Mouse (Mus musculus) adrenal gland (tissue): ENCODE data around the gene Ccdc33.

Experiments
- intact Hi-C: fragments of 180-260 bp; cut with DNase I; formaldehyde crosslinking; loops from one replicate; pipeline ENCODE4 v1.15.1; 2025

Ccdc33 gene

DNA sequence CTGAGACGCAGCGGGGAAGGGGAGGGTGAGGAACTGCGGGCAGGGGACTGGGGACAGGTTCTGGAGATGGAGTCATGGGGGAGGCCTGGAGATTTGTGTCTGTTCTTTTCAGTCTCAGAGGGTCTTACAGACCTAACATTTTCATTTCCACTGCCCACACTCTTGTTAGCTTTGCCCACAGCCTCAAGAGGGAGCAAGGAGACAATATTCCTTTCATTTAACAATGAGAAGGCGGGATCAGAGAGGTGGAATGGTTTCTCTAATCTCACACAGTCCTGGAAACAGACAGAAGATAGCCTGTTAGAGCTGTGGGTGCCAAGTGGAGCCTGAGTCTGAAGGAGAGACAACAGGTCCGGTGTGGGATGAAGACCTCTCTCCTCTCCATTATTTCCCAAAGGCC lies 66.7 kb downstream of the Ccdc33 start:
- intact Hi-C loops, result loop anchor here (5.0 kb wide), 1 partner anchor 100 kb away; no protein-coding TSS in a partner anchor

DNA sequence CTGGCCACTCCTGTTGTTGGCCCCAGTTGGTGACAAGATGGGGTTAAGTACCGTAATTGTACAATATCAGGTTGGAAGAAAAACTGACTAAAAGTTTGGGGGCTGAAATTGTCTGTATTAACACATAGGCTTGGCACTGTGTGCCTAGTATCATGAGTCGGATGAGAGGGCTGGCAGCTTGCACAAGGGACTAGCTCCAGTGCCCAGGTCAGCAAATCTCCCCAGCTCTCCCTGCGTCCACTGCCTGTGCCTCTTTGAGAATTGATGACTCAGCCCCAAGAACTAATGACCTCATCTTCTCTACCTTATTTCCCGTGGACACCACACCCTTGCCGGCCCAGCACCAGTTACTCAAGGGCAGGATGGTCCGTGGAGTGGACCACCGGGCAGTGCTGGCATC lies 68.8 kb downstream of the Ccdc33 start:
- intact Hi-C loops, result loop anchor here (5.0 kb wide), 1 partner anchor 102 kb away; no protein-coding TSS in a partner anchor

GRCm38 (mm10) chr9:58049186-58049585 lies 69.4 kb downstream of the Ccdc33 start:
- intact Hi-C loops, result no loop called here

DNA sequence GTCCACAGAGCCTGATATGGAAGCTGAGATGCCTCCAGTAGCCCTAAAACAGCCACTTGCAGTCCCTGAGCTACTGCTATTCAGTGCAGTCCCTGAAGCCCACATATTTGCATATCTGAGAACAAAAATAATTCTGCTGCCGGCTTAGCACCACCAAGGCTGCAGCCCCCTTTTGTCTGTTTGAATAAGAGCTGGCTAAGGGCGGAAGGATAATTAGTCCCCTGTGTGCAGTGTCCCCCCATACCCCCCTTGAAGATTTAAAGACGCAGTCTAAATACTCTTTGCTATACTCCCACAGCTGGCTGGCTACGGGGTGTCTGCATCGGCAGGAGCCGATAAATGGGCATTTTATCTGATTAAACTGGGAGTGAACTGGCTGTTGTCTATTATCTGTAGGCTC lies 70.0 kb downstream of the Ccdc33 start:
- intact Hi-C loops, result no loop called here

DNA sequence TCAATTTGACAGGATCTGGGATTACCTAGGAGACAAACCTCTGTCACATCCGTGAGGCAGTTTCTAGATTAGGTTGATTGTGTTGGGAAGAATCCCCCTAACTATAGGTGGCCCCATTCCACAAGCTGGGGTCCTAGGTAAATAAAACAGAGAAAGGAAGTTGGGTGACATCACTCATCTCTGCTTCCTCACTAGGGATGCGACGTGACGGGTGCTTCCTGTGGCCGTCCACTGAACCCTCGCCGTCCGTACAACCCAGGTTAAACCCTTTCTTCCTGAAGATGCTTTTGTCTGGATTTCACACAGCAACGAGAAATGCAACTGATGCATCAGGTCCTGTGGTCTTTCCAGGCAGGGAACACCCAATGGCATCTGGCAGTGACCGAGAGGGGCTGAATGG lies 71.6 kb downstream of the Ccdc33 start:
- intact Hi-C loops, result no loop called here

DNA sequence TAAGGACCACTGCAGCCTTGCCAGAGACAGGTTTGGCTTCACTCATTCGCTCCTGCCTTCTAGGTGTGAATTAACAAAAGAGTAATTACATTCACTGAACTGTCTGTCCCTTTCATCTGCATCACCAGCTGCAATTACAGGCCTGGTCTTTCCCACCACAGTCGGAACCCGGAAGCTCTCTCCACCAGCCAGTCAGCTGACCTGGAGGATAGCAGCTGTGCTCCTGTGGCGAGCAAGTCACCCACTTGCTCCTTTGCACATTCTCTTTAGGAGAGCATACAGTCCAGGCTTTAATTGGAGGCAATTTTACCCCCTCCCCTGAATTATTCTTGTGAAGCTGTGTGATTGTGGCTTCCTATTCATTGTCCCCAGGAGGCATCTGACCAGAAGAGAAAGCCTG lies 73.0 kb downstream of the Ccdc33 start:
- intact Hi-C loops, result no loop called here

- intact Hi-C loops, result no loop called here
Observed at GRCm38 (mm10) chr9:58044828-58045227, 73.8 kb downstream of the Ccdc33 start.

GRCm38 (mm10) chr9:58043496-58044017 lies 75.1 kb downstream of the Ccdc33 start:
- intact Hi-C loops, result no loop called here

DNA sequence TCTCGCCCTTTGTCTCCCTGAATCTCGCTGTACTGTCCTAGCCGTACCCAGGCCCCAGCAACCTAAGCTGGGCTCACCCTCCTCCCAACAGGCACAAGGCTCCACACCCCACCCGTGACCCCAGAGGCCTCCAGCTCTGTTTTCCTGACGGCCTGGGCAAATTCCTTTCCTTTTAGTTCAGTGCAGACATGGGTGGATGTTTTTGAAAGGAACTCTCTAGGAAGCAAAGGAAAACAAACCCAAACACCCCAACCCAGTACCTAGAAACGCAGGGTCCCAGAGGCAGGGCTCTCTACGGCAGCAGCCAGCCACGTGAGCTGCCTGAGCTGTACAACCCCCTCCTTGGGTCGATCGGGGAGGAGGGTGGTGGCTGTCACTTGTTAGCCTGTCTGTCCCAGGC lies 76.2 kb downstream of the Ccdc33 start:
- intact Hi-C loops, result no loop called here

DNA sequence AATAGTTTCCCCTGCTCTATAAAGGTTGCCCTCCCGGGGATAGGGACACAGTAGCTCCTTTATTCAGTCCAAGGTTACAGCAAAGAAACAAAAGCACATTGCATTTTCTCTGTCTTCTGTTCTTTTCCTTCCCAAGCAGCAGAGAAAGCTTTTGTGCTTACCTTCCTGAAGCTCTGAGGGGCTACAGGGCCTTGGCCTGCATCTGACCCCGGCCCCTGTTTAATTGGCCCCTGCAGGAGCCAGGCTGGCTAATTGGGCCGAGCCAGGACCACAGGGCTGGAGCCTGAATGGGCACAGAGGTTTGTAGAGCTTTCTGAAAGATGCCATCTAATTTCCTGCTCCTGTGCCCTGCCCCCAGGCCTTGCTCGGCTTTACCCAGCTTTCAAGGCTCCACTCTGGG lies 77.6 kb downstream of the Ccdc33 start:
- intact Hi-C loops, result no loop called here

GRCm38 (mm10) chr9:58038500-58039168 lies 80.0 kb downstream of the Ccdc33 start:
- intact Hi-C loops, result loop anchor here (1.0 to 5.0 kb wide), 2 partner anchors 165 to 244 kb away; no protein-coding TSS in a partner anchor

DNA sequence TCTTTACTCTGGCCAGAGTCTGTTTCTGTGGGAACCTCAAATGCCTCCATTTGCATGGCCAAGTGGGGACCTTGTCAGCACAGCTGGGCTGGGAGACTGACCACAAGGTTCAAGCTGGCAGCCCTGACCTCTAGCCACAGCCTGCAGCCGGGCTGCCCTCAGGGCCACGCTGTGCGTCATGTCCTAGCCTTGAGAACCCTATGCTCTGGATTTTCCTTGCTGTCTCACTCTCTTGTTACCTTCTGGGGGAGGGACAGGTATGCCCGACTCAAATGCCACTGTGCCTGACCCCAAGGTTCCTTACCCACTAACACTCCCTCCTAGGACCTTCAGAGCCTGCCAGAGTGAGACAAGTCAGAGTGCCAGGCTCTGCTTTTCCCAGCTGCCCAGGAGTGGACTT lies 81.7 kb downstream of the Ccdc33 start:
- intact Hi-C loops, result loop anchor here (5.0 kb wide), 1 partner anchor 245 kb away; no protein-coding TSS in a partner anchor

- intact Hi-C loops, result loop anchor here (5.0 kb wide), 1 partner anchor 246 kb away; no protein-coding TSS in a partner anchor
Observed at GRCm38 (mm10) chr9:58035951-58036698, 82.5 kb downstream of the Ccdc33 start.

DNA sequence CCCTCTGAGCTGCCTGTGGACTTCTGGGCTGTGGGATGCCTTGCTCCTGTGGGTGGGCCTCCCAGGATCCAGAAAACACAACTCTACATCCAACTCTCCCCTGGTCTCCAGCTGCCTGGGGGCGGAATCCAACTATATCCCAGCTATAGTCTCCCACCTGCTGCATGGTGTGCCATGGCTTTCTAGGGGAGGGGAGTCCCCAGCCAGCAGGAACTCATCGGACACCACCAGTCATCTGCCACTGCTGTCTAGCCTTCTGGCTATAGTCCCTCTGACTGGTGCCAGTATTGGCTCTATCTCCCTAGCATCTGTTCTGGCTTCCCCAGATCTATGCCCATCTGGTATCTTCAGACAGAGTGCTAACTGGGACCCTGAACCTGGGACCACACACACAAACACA lies 83.1 kb downstream of the Ccdc33 start:
- intact Hi-C loops, result loop anchor here (5.0 kb wide), 1 partner anchor 247 kb away; no protein-coding TSS in a partner anchor

DNA sequence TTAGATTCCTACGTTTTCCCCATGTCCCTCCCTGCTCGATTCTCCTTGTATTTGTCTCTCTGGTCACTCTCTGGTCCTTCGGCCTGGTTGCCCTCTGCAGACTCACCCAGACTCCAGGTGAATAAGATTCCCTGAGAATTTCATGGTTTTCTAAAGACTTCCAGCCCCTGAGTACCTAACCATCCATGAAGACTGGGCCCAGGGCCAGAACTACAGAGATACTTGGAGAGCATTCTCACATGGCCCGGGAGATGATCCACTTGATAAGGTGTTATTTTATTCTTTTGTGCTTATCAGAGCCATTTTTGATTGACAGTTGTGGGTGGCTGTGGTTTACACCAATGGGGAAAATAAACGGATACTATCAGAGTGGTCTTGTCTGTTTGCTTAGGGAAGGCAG lies 86.7 kb downstream of the Ccdc33 start:
- intact Hi-C loops, result no loop called here

DNA sequence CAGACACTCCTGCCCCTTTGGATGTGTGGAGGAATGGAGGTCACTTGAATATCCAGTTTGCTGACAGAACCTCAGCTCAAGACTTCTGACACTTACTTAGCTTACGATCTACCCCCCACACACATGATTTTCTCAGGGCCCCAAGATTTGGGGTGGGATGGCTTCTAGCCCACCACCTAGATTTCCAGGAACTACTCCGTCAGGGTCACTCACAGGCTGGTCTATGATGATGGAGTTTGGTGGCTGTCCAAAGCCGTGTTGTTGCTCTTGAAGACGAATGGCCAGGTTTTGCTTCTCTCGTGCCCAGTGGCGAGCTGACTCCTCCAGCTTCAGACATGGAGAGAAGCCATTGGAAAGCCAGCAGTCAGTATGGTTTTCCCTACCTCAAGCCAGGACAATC lies 89.0 kb downstream of the Ccdc33 start:
- intact Hi-C loops, result no loop called here

DNA sequence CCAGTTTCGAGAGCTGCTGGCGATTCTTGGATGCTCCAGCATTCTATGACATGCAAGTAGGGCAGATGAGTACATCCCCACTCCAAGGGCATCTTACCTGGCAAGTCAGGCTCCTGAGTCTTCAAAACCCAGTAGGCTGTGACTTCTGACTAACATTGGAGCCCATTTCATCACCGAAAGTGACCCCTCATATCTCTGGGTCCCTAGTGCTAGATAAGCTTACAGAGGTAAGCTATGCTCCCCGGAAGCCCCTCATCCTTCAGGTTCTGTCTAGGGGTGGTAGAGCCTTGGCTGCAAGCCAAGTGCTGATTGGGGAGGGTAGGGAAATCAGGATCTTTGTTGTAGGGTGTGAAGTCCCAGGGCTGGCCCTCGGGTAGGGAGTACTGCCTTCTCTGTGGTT lies 89.8 kb downstream of the Ccdc33 start:
- intact Hi-C loops, result no loop called here

DNA sequence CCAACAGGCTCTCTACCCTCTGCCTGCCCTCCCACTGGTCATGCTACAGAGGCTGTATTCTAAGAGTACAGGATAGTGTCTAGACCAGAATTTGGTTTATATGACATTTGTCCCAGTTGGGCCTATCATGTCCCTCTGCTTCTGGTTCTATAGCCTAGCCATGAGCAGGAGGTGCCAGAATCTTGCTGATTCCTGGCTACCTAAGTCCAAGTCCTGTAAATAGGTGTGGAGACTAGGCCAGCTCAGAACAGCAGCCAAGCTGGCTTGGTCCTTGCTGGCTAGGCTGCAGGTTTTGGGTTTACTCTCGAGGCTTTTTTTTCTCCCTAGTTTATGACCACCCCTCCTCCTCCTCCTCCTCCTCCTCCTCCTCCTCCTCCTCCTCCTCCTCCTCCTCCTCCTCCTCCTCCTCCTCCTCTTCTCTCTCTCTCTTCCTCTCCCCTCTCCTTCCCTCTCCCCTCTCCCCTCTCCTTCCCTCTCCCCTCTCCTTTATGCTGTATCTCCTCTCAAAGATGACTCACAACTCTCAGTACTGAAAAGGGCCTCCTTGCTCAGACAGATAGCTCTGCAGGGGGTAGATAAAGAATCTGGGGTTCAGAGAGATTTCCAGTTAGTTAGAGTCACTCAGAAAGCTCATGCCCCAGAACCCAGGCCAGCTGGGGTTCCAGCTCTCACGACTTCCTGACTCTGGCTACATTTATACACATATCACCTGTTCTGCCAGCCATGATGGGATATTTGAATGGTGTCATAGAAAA lies 91.0 kb downstream of the Ccdc33 start:
- intact Hi-C loops, result no loop called here

- intact Hi-C loops, result no loop called here
Observed at GRCm38 (mm10) chr9:58025995-58026394, 92.6 kb downstream of the Ccdc33 start.

- intact Hi-C loops, result no loop called here
Observed at GRCm38 (mm10) chr9:58018385-58018784, 100.2 kb downstream of the Ccdc33 start.

DNA sequence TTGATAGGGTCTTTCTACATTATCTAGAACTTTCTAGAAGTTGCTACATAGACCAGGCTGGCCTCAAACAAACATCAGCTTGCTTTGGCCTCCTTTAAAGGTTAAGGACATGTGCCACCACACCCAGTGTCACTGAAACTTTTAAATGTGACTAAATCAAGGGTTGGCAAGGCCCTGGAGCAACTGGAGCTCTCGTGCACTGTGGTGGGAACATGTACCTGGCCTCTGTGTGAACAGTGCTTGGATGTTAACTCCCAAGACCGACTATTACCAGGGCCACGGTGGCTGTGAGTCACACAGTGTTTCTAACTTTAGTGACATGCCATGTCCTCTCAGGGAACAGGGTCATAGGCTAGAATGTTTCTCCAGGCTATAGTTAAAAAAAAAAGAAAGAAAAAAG lies 101.7 kb downstream of the Ccdc33 start:
- intact Hi-C loops, result no loop called here

DNA sequence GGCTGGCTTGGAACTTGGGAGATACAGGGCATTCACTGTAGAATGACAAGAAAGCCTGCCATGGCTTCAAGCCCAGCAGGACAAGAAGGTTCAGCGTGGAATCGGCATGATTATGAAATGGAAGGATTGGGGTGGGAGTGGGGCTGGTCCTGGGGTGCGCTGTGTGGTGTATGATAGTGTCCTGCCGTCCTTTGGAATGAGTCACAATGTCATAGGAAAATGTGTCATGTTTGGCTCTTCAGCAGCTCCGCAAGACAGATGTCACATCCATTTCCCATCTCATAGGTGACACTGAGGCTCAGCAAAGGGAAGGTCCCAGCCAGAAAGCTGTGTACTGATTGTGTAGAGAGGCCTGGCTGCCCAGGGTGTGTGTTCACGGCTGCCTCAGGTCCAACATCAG lies 102.8 kb downstream of the Ccdc33 start:
- intact Hi-C loops, result no loop called here
